ENCODE assay signal across 7 mouse cellular contexts in the genomic region with DNA sequence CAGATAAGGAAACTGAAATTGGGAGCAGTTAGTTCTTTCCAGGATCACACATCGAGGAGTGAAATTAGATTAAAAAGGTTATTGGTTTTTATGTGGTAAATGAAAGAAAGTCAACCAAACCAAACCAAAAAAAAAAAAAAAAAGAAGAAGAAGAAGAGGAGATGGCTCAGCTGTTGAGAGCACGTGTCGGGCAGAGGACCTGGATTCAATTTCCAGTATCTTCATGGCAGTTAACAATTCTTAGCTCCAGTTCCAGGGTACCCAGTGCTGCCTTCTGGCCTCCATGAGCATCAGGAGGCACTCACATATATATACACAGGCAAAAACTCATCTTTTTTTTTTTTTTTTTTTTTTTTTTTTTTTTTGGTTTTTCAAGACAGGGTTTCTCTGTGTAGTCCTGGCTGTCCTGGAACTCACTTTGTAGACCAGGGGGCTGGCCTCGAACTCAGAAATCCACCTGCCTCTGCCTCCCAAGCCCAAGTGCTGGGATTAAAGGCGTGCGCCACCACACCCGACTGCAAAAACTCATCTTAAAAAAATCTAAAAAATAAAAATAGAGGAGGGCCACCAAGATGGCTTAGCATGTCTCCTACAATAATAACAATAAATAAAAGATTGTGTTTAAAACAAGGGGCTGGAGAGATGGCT. TPM values are rescaled to one million over a fixed set of nuclear protein-coding genes. Genes with fewer than 3 reads are reported as not detected.
DNase-seq lines count a peak whose midpoint lies in the region; ATAC-seq and TF ChIP-seq lines count a peak whose summit lies in the region.

No protein-coding gene starts in this region.

- DNase-seq in liver, adult 2 months (ENCODE audit: extremely low read depth, low read depth, low spot score) = no peak
- no peak for DNase-seq in liver
- no peak for DNase-seq in forebrain, embryonic 11.5 days (ENCODE audit: low spot score)
- no peak for DNase-seq in limb, embryonic 10.5 days (ENCODE audit: low spot score)
- no peak for DNase-seq in layer of hippocampus, postnatal 14 days (ENCODE audit: low spot score in 2 of 2)

- H3K27me3 ChIP-seq in liver, adult 2 months (ENCODE audit: control insufficient read depth, insufficient read depth, low read length) = no peaks in the 10 kb centered on the region
- no peaks in the 10 kb centered on the region for H3K27me3 ChIP-seq in forebrain, embryonic 11.5 days (ENCODE audit: control insufficient read depth, insufficient read depth, low read length)
- no peaks in the 10 kb centered on the region for H3K27me3 ChIP-seq in limb, embryonic 10.5 days (ENCODE audit: low read depth, poor library complexity, severe bottlenecking)
- H3K27me3 ChIP-seq in neural tube, embryonic 14.5 days (ENCODE audit: control insufficient read depth, insufficient read depth, low read length) = no peaks in the 10 kb centered on the region

- H3K9ac ChIP-seq in liver, adult 2 months (ENCODE audit: low read depth, low read length) = no peak overlapping the region
- H3K9ac ChIP-seq in forebrain, embryonic 11.5 days (ENCODE audit: low read length) = no peak overlapping the region
- no peak overlapping the region for H3K9ac ChIP-seq in neural tube, embryonic 14.5 days (replicated peaks; ENCODE audit: low read depth, low read length)

- H3K9me3 ChIP-seq in forebrain, embryonic 11.5 days (ENCODE audit: control insufficient read depth, low read length) = no peaks in the 10 kb centered on the region
- H3K9me3 ChIP-seq in limb, embryonic 10.5 days (replicated peaks) = no peaks in the 10 kb centered on the region
- H3K9me3 ChIP-seq in neural tube, embryonic 14.5 days (ENCODE audit: control insufficient read depth, low read length) = no peaks in the 10 kb centered on the region

- no peak for ATAC-seq in forebrain, embryonic 11.5 days (replicated peaks; ENCODE audit: low FRiP score)
- no peak for ATAC-seq in neural tube, embryonic 14.5 days (ENCODE audit: low read depth)
- no peak for ATAC-seq in CD4-positive, CD25-positive, alpha-beta regulatory T cell, adult 4 months

- H3K36me3 ChIP-seq in liver, adult 2 months (ENCODE audit: control insufficient read depth, insufficient read depth, low read length) = no peaks in the 10 kb centered on the region
- no peaks in the 10 kb centered on the region for H3K36me3 ChIP-seq in forebrain, embryonic 11.5 days (ENCODE audit: control insufficient read depth, insufficient read depth, low read length)
- H3K36me3 ChIP-seq in limb, embryonic 10.5 days = no peaks in the 10 kb centered on the region
- no peaks in the 10 kb centered on the region for H3K36me3 ChIP-seq in neural tube, embryonic 14.5 days (ENCODE audit: control insufficient read depth, insufficient read depth, low read length)

- H3K4me1 ChIP-seq in liver, adult 2 months (ENCODE audit: control insufficient read depth, insufficient read depth, low read length) = peaks cover 28% of the 10 kb centered on the region
- H3K4me1 ChIP-seq in forebrain, embryonic 11.5 days (replicated peaks; ENCODE audit: control insufficient read depth, insufficient read depth, low read length) = peaks cover 11% of the 10 kb centered on the region
- H3K4me1 ChIP-seq in limb, embryonic 10.5 days = peaks cover 37% of the 10 kb centered on the region
- peaks cover 18% of the 10 kb centered on the region for H3K4me1 ChIP-seq in neural tube, embryonic 14.5 days (ENCODE audit: control insufficient read depth, insufficient read depth, low read length)

- no peak overlapping the region for H3K27ac ChIP-seq in liver, adult 2 months (replicated peaks; ENCODE audit: insufficient read depth, low read depth, low read length)
- H3K27ac ChIP-seq in forebrain, embryonic 11.5 days (ENCODE audit: low read depth, low read length) = no peak overlapping the region
- H3K27ac ChIP-seq in limb, embryonic 10.5 days = no peak overlapping the region
- H3K27ac ChIP-seq in neural tube, embryonic 14.5 days (ENCODE audit: low read depth, low read length) = no peak overlapping the region

- peak overlapping the region; percentile 26; the same call in 1 of the 2 replicates for H3K4me2 ChIP-seq in forebrain, embryonic 11.5 days (ENCODE audit: low read depth, low read length, severe bottlenecking)
- peak overlapping the region; percentile 42 for H3K4me2 ChIP-seq in neural tube, embryonic 14.5 days (ENCODE audit: low read depth, low read length)

- peaks cover 18% of the 10 kb centered on the region for H3K79me2 ChIP-seq in liver, adult 2 months (ENCODE audit: control insufficient read depth, insufficient read depth, low read length)

- WGBS in liver, adult 2 months = 81% methylated on average over 7 of the region's 7 CpGs
- WGBS in forebrain, embryonic 11.5 days = 78% methylated on average over 7 of the region's 7 CpGs
- 80% methylated on average over 7 of the region's 7 CpGs for WGBS in limb, embryonic 10.5 days
- WGBS in neural tube, embryonic 14.5 days = 75% methylated on average over 7 of the region's 7 CpGs

- no peak for TF ChIP-seq CTCF in liver, adult 2 months (IDR thresholded peaks at IDR 0.05; ENCODE audit: low read depth, low read length)

- TF ChIP-seq POLR2A in liver, adult 2 months (IDR thresholded peaks at IDR 0.05; ENCODE audit: extremely low read depth, insufficient read depth, low read length) = no peak

- peak overlapping the region; percentile 34; the same call in 1 of the 2 replicates for H3K4me3 ChIP-seq in liver, adult 2 months (ENCODE audit: insufficient read depth, low read depth, low read length)
- H3K4me3 ChIP-seq in forebrain, embryonic 11.5 days (ENCODE audit: low read depth, low read length) = no peak overlapping the region
- peak overlapping the region; percentile 42 for H3K4me3 ChIP-seq in limb, embryonic 10.5 days
- H3K4me3 ChIP-seq in neural tube, embryonic 14.5 days (ENCODE audit: low read depth, low read length) = no peak overlapping the region

RNA-seq across cellular contexts. Expression of gene Ube2v1, which starts 3.1 kb away (rescaled TPM):
- 26.2 and 34.5 TPM in 2 replicates for total RNA-seq in liver, adult 2 months (2014; rRNA removed)
- 69.9 and 75.2 TPM in 2 replicates for polyA plus RNA-seq in liver, adult 2 months (2012; rRNA removed)
- 333 and 334 TPM in 2 replicates for polyA plus RNA-seq in forebrain, embryonic 11.5 days (2014; fragmentation: Nextera tagmentation; extraction: Ambion mirVana)
- polyA plus RNA-seq in limb, embryonic 10.5 days (2016; fragmentation: Nextera tagmentation; extraction: Ambion mirVana) = 375 and 404 TPM in 2 replicates
- polyA plus RNA-seq in neural tube, embryonic 14.5 days (2014; fragmentation: Nextera tagmentation; extraction: Ambion mirVana) = 291 and 304 TPM in 2 replicates
- polyA plus RNA-seq in CD4-positive, CD25-positive, alpha-beta regulatory T cell, adult 4 months (2017; shearing (Covaris generic)) = 100 to 1,000 TPM; 373 to 544 TPM
- total RNA-seq in layer of hippocampus, postnatal 14 days (2021) = 100 to 1,000 TPM; 242 to 247 TPM

RNA-seq across cellular contexts. Expression of gene Gm20431, which starts 26.3 kb away (rescaled TPM):
- total RNA-seq in liver, adult 2 months (2014; rRNA removed) = not detected in 2 replicates
- polyA plus RNA-seq in liver, adult 2 months (2012; rRNA removed) = 10.6 and 10.8 TPM in 2 replicates
- polyA plus RNA-seq in forebrain, embryonic 11.5 days (2014; fragmentation: Nextera tagmentation; extraction: Ambion mirVana) = 6.6 and 15.1 TPM in 2 replicates
- 1.0 and 4.0 TPM in 2 replicates for polyA plus RNA-seq in limb, embryonic 10.5 days (2016; fragmentation: Nextera tagmentation; extraction: Ambion mirVana)
- 10.7 and 12.5 TPM in 2 replicates for polyA plus RNA-seq in neural tube, embryonic 14.5 days (2014; fragmentation: Nextera tagmentation; extraction: Ambion mirVana)
- polyA plus RNA-seq in CD4-positive, CD25-positive, alpha-beta regulatory T cell, adult 4 months (2017; shearing (Covaris generic)) = not detected
- 10 to 100 TPM; 38.9 to 50.9 TPM for total RNA-seq in layer of hippocampus, postnatal 14 days (2021)

RNA-seq across cellular contexts. Expression of gene Cebpb, which starts 53.7 kb away (rescaled TPM):
- total RNA-seq in liver, adult 2 months (2014; rRNA removed) = 125 and 147 TPM in 2 replicates
- polyA plus RNA-seq in liver, adult 2 months (2012; rRNA removed) = 200 and 210 TPM in 2 replicates
- 1.7 and 2.6 TPM in 2 replicates for polyA plus RNA-seq in forebrain, embryonic 11.5 days (2014; fragmentation: Nextera tagmentation; extraction: Ambion mirVana)
- polyA plus RNA-seq in limb, embryonic 10.5 days (2016; fragmentation: Nextera tagmentation; extraction: Ambion mirVana) = 1.2 and 2.2 TPM in 2 replicates
- 1.1 and 1.3 TPM in 2 replicates for polyA plus RNA-seq in neural tube, embryonic 14.5 days (2014; fragmentation: Nextera tagmentation; extraction: Ambion mirVana)
- polyA plus RNA-seq in CD4-positive, CD25-positive, alpha-beta regulatory T cell, adult 4 months (2017; shearing (Covaris generic)) = 1 to 10 TPM in 1 of 2 experiments, under 1 TPM in 1; 0.70 to 2.7 TPM
- 10 to 100 TPM; 18.6 to 21.7 TPM for total RNA-seq in layer of hippocampus, postnatal 14 days (2021)

RNA-seq across cellular contexts. Expression of gene Tmem189, which starts 54.6 kb away (rescaled TPM):
- total RNA-seq in liver, adult 2 months (2014; rRNA removed) = 4.8 and 5.8 TPM in 2 replicates
- polyA plus RNA-seq in liver, adult 2 months (2012; rRNA removed) = 19.6 and 24.8 TPM in 2 replicates
- polyA plus RNA-seq in forebrain, embryonic 11.5 days (2014; fragmentation: Nextera tagmentation; extraction: Ambion mirVana) = 35.1 and 39.2 TPM in 2 replicates
- polyA plus RNA-seq in limb, embryonic 10.5 days (2016; fragmentation: Nextera tagmentation; extraction: Ambion mirVana) = 41.9 and 43.2 TPM in 2 replicates
- 35.1 and 35.9 TPM in 2 replicates for polyA plus RNA-seq in neural tube, embryonic 14.5 days (2014; fragmentation: Nextera tagmentation; extraction: Ambion mirVana)
- 10 to 100 TPM; 12.2 to 16.0 TPM for polyA plus RNA-seq in CD4-positive, CD25-positive, alpha-beta regulatory T cell, adult 4 months (2017; shearing (Covaris generic))
- total RNA-seq in layer of hippocampus, postnatal 14 days (2021) = 10 to 100 TPM; 69.5 to 71.9 TPM

Comparison
In these comparisons a context has a peak if more than half of its experiments do, and no peak if none do; other contexts are left out.
1. H3K4me3 ChIP-seq: peak in liver, adult 2 months (single experiment) and limb, embryonic 10.5 days (single experiment); none in forebrain, embryonic 11.5 days (single experiment) and neural tube, embryonic 14.5 days (single experiment).
2. RNA of gene Cebpb, which starts 53.7 kb away (polyA plus RNA-seq): 200 to 210 TPM in liver, adult 2 months; 0.70 to 2.7 TPM in CD4-positive, CD25-positive, alpha-beta regulatory T cell, adult 4 months, 1.7 to 2.6 TPM in forebrain, embryonic 11.5 days, 1.2 to 2.2 TPM in limb, embryonic 10.5 days and 1.1 to 1.3 TPM in neural tube, embryonic 14.5 days; every median in the first group is over 10 times any median in the second.